Mouse (Mus musculus) thymus, adult 18-20 months (tissue): ENCODE results near the gene Grxcr1.

Experiments
- DNase-seq, 2 experiments: peaks; one replicate each; pipeline ENCODE4 v3.0.0; 2022; ENCODE audit warnings: mixed read lengths in 2 of 2

Grxcr1 gene

DNA sequence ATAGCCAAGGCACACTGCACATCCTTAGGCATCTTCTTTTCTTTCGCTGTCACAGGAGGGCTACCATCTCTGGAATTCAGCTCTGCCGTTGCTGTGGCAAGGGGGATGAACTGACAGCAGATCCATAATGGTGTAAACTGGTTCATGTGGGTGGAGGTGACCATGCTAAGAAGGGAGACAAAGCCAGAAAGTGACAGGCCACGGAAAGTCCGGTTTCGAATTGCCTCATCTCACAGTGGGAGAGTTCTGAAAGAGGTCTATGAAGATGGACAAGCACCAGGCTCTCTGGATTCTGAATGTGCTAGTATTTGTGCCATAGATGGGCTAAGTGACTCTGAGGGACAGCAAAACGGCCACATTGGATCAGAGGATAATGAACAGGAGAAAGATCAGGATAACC lies at the start of gene Grxcr1:
Grxcr1 (plus strand) TSS at position 92 of the 400 bp plus-strand sequence.
- DNase-seq: no peak

DNA sequence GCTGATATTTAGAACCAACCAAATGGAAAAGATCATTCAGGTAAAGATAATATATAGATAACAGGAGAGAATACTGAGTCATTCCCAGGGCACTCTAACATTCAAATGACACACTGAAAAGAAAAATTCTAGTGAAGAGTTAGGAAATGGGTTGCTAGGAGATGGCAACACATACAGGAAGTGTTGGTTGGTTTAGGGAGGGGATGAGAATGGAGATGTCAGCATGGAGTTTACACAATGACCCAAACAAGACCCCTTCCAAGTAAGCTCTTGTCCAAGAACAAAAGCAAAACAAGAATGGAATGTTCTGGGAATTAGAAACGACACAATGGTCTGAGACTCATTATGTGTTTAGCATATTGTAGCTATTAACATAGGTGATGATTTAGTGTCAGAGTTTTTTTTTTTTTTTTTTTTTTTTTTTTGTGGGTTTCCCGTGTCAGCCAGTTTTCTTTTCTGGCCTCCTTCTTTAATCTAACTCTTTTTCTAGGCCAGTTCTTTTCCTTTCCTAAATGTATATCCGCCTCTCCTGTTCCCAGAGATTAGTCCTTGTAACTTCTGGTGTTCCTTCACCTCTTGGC lies 49.6 kb upstream of the Grxcr1 start:
- DNase-seq: no peak

DNA sequence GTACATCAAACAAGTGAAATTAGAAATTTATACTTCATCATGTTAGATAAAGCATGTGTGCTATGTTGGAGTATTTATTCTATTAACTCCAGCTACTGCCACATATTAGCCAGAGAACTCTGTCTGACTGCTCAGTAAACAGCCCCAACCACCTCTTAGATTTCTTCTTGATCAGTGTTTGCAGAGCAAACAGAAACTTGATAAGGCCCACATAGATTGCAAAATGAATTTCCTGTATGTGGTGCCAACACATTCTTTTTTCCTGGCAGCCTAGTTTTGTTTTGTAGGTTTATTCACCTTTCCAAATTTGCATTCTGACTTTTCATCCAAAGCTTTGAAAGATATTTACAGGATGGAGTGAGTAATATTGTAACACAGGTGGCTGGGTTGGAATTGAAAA lies 41.2 kb upstream of the Grxcr1 start:
- DNase-seq: no peak

DNA sequence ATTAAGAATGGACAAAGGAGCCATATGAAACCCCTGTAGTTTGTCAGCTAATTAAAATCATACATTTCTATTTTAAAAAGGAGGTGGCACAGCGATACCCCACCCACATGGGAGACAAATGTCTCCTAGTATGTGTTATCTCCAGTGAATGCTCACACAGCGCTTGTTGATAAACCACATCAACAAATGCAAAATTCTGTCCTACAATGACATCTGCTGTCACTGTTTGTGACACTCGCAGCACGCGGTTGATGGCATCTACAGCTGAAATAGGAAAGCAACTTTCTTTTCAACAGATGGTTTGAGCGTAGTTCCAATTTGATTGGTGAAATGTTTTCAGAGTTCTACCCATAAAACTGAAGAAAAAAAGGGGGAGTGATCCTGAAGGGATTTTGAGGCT lies 29.0 kb upstream of the Grxcr1 start:
- DNase-seq: no peak

DNA sequence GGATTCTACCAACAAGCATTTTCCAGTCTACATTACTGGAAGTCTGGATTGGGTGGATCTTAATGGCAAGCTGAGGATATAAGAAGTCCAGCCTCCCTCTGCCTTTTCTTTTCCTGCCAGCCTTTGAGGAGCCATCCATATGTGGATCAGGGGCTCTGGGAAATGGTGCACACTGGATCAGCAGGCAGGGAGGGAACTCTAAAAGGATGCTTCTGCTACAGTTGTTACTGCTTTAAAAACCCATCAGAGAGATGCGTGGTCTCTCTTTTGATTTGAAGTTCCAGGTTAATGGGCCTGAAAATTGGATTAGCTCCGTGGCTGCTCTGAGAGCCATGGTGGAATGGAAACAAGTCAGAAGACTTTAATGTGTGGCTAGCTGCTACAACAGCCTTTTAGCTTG lies 27.7 kb upstream of the Grxcr1 start:
- DNase-seq: no peak

DNA sequence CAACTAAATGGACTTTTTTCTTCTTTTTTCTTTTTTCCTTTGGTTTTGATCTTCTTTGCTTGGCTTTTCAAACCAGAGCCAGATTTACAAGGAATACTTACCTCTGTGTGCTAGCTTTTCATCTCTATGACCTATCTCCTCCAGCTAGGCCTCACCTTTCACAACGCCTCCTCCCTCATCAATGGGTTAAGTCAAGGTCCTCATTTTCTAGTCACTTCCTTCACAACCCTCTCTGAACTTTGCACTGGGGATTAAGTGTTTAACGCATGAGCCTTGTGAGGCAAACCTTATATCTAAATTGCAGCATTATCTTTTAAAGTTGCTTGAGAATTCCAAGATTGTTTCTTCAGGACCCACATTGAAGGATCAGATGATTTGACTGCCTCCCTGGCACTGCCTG lies 27.2 kb upstream of the Grxcr1 start:
- no peak for DNase-seq

DNA sequence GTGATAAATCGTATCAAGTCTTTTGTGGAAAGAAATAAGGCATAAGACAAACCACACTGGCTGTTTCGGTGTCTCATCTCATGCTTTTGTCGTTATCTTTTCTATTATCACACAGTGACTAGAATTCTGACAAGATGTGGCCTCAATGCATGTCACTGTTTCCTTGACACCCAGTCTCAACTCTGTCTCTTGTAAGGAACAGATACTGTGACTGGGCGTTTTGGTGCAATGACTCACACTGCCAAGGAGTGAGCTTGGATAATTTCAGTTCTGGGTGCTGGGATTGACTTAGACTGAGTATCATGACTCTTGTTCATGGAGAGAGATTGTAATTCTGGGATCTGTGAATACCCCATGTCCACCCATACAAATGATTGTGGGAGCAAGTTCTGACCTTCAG lies 24.6 kb upstream of the Grxcr1 start:
- no peak for DNase-seq

DNA sequence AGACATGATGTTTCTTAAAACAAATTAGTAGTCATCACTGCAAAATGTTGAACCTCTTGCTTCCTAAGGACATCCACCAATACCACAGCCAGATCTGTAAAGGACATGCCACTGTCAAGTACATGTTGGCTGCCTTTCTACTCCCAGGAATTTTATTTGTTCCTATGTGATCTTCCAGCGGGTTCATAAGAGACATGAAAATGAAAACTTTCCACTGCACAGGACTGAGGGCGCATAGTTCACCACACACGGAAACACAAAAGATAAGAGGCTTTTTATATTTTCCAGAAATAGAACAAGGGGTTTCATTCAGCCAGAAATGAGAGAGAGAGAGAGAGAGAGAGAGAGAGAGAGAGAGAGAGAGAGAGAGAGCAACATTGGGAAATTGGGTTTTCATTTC lies 20.1 kb upstream of the Grxcr1 start:
- DNase-seq: no peak

DNA sequence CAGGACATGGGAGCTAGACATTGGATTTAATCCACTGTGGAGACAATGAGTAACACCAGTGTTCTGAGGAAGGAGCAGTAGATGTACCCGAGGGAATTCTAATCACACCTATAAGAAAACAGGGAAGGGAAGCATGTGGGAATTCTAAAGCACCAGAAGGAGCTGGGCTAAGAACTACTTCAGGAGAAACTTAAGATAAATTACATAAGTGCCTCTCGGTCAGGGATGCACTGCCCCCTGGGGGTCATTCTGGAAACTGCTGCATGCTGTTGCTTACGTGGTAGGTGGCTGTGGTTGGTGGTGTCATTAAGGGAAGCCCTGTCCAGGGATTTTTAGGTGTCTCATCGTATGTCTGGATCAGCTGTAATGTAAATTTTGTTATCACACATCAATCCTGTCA lies 19.0 kb upstream of the Grxcr1 start:
- peak; percentile 36 to 41 for DNase-seq

DNA sequence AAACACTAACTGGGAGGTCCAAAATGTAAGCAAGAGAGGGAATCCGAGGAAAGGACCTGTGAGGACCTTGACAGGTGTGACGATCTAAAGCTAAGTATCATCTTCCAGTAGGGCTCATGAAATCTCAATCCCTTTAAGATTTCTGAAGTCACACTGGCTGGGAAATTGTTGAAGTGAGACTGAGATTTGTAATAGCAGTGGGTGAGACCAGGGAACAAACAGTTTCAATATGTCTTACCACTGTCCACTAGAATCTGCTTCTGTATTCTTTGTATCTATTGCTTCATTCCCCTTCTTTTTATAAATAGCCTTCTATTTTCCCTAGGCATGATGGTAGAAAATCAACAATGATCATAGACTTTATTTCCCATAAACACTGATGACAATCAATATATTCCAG lies 10.8 kb upstream of the Grxcr1 start:
- DNase-seq: no peak

DNA sequence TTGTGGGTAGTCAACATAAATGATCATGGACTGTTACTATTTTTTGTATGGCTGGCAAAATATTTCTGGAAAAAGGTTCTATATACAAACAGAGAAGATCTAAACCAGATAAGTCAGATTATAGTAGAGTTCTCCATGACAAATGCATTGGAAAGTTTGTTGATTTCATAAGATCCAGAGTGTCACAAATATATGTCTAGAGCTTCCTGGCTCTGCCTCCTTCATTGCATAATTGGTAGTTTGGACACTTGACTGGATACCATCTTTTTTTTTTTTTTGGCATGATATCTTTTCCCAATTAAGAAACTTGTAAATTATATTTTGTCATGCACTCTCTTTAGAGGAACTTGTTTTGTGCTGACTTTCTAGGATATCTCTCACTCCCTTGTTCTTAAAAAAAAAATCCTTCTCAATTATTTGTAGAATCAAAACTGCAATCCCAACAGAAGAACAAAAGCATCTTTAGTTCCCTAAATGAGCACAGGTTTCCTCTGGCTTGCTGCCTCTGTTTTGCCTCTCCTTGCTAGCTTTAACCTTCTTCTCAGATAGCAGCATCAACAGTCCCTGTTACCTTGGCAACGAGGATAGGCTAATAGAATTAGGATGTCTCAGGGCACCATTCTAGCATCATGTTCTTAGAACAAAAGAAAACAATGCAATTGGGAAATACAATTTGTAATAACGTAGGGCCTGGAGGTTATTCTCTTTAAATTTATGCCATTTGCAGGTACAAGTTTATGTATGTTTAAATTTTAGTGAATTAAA lies 4.8 kb upstream of the Grxcr1 start:
- no peak for DNase-seq

DNA sequence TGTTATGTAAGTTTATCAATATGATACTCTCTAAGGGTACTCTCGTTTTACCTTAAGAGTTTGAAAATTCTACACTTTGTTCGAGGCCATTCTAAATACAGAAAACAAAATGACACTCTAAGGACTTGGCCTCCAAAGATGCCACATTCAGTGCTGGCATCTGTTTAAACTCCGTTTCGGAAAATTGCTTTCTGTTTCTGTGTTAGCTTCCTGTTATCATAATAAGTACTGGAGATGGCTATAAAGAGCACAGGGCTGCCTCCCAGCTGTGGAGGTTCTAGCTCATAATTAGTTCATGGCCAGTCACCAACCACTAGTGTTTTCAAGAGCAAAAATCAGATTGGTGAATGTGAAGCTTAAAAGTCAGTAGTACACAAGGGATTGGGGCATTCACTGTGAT lies 4.2 kb upstream of the Grxcr1 start:
- no peak for DNase-seq

DNA sequence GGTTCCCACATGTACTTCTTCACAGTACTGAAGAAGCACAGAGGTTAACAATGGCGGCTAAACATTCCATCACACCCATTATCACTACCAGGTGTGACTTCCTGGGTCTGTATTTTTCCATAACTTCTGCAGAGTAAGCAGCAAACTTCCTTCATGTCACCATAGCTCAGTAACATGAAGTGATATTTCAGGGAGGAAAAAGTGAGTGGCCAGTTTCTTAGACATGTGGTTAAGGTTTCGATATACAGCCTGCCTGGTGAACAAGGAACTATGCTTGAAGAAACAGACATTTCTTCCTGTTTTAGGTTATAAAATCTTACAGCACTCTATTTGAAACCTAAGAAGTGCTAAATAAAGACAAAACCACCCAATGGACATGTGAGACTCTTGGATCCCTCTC lies 1.7 kb downstream of the Grxcr1 start:
- no peak for DNase-seq

DNA sequence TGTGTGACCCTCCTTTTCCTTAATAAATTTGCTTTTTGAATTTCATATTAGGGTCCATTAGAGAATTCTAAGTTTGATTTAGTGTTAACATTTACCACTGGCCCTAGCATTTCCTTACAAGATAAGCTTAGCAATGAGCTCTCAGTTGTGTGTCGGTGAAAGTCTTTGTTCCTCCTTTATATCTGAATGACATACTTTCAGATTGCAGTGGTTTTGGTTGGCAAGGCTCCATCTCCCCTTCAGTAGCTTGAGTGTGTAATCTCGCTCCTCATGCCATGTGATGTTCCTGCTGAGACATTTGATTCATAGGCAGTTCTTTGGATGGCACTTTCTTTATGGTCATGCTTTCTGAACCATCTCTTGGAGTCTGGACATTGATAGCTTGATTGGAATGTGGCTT lies 7.4 kb downstream of the Grxcr1 start:
- no peak for DNase-seq

DNA sequence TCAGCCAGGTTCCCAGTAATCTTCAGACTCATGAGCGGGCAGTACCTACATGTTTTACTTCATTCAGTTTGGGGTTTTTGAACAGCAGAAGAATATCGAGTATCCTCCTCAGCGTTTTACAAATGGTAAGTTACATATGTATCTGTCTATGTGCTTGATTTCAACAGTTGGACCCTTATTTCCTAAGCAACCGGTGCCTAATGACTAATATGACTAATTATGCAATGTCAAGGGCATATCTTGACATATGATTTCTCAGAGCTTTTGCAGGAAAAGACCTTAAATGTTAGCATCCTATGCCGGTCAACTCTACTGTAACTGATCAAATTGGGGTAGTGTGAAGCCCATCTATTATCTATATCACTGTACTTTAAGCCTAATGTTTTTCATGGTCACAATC lies 11.7 kb downstream of the Grxcr1 start:
- DNase-seq: no peak

DNA sequence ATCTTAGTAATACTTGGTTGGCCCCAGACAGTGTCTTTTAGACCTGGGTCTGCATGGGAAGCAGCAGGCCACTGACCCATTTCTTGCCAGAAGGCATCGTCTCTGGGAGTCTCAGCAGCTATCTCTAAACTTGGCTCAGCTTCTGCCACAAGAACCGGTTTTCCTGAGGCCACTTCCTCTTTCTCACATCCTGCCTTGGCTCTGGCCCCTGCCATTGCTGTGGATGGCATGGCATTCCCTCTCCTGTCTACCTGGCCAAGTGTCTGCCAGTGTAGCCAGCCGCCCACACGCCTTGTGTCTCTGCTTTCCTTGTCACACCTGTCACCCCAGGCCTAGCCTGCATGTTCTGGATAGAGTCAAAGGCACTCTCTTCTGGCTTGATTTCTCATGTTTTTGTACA lies 17.1 kb downstream of the Grxcr1 start:
- DNase-seq: no peak

DNA sequence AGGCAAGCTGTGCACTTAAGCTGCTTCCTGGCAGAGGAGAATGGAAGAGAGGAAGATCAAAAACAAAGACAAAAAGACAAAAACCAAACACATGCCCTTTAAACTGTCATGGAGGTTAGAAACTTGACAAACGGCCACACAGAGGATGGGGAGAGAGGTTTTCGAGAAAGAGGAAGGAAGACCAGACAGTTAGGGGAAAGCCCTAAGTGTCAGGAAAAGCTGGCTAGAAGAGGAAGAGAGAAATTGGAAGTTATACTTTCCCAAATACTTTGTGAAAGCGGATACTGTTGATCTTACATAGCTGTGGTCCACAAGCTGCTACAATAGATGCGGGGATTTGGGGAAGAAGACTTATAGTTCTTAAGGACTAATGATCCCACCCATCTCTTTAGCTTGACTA lies 17.9 kb downstream of the Grxcr1 start:
- no peak for DNase-seq

DNA sequence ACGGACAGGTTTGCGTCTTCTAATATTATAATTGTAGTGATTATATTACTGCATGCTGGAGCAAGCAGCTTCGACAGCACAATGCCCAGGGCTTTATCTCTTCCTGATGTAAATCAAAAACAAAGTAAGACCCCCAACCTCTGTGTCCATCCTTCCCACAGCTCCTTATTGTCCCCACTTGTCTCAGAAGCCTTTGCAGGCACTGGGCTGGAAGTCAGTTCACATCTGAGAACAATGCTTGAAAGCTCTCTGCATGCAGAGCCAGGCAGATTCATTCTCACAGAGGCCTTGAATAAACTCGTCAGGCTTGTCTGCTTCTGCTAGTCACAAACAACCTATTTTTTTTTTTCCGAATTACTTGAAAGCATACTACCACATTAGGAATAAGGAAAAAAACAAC lies 19.5 kb downstream of the Grxcr1 start:
- DNase-seq: no peak

DNA sequence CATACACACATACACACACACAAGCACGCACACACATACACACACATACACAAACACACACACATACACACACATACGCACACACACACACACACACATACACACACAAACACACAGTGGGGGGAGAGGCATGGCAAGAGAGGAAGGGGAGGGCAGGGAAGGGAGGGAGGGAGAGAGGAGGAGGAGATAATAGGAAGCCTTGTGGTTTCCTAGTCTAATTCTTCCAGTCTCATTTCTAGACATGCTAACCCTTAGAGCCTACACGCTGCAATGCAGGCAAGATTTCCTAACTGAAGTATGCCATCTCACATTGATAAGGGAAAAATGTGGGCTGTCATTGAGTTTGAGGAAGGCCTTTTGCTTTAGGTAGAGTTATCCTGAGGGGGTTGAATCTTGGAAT lies 25.9 kb downstream of the Grxcr1 start:
- no peak for DNase-seq

DNA sequence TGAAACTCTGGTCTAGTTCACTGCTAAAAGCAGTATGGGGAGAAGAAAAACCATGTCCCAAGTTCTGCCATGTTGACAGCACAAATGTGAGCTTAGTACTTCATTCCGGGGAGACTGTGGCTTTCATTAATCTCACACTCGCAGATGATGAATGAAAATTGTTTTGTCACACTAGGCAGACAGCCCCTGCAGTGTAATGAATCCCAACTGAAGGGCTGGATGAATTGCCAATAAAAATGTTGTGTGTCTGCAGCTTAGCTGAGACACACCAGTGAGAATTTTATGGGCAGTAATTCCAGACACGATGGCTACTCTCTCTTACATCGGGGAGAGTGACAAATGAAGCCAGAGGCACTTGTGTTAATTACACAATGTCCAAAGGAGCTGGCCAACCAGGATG lies 37.1 kb downstream of the Grxcr1 start:
- DNase-seq: no peak

DNA sequence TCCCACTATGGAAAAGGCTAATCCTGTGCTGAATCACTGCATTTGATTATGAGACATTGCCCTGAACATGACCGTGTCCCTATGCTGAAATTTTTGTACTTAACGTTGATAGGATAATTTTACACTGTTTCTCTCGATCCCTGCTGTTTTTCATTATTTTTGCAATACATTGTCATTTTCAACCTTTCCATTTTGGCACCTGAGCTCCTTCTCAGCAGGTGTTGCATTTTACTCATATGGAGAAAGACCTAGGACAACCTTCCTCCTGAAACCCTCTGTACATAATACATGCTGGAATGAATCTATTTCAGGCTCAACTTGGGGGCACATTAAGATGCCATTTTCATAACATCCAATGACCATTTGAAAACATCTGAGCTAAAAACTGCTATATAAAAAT lies 38.7 kb downstream of the Grxcr1 start:
- no peak for DNase-seq

DNA sequence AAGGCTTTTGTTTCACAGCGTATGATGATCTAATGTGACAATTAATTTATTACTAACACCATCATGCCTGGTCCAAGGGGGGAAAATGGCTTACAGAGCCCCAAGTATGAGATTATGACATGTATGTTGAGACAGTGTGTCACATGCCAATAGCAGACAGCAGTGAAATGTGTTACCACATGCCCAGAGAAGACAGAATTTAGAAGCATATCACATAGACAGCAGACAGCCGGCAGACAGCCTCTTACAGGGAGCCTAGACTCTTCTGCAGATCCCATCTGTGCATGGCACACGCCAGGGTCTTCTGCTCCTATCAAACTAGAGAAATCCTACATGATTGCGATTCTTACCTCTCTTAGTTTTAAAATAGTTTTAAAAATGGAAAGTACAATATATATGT lies 40.2 kb downstream of the Grxcr1 start:
- no peak for DNase-seq

DNA sequence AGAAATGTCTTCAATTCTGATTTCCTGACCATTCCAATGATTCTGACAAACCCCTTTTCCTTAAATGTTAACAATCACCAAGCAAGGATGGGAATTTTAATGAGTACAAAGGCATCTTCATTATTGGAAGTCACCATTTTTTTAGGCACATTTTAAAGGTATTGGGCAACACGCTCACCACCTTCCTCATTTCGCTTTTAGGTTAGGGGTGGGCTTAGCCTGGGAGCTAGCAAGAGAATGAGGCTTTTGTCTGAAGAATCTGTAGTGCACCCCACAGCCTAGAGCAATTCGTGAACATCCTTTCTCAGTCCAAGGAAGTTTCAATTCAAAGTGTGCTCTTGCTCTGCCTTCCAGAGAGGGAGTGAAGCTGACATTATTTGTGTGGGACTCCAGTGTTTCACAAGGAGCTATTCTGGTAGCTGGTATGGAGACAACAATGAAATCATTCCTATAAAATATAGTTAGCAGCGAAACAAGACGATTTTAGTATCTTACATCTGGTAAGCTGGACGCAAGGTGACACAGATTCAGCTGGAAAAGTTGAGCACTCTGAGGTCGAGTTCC lies 55.0 kb downstream of the Grxcr1 start:
- DNase-seq: no peak

DNA sequence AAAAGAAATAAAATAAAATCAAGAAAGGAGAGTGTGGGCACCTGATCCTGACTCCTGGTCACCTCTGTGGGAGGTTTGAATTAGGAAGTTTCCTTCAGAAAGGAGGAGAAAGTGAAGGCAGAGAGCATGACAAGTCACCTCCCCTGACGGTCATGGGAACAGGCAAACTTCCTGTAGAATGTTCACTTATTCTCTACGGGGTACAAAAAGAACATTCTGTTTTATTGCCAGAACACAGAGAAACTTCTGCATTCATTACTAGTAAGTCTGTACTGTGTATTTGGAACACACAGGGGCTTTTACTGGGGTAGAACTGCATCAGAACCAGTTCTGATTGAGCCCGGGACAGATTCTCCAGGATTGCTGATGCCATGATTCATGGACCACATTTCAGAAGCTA lies 55.5 kb downstream of the Grxcr1 start:
- DNase-seq: no peak

DNA sequence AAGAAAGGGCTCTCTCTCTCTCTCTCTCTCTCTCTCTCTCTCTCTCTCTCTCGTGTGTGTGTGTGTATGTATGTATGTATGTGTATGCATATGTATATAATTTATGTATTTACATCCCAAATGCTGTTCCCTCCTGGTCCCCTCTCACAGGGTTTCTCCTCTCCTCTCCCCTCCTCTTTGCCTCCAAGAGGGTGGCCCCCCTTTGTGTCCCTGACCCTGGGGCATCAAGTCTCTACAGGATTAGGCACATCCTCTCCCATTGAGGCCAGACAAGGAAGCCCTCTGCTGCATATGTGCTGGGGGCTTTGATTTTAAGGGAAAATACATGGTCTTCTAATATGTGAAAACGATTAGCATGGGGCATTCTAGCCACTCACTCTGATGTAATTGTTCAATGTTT lies 61.5 kb downstream of the Grxcr1 start:
- DNase-seq: no peak
